Mouse (Mus musculus) heart, postnatal 0 days (tissue): ENCODE measurements around the gene Zcchc3. TPM values are rescaled to one million over a fixed set of nuclear protein-coding genes. Genes with fewer than 3 reads are reported as not detected.

Experiments used
- ATAC-seq: fragments of 200-750 bp; cut with Nextera tagmentation; 2 replicates; pipeline ENCODE4 v1.8.0; 2017; ENCODE audit warnings: low read depth, moderate number of reproducible peaks, moderate library complexity; ENCODE audit not compliant: insufficient read depth
- DNase-seq: peaks from one replicate; pipeline ENCODE4 v3.0.0-alpha.2; 2016; ENCODE audit warnings: low spot score
- H3K27ac ChIP-seq: fragments of 300-500 bp; sonication (generic); 2 replicates; pipeline ENCODE4 v1.5.1; 2014; ENCODE audit warnings: low read depth, mild to moderate bottlenecking
- H3K27me3 ChIP-seq: fragments of 300-500 bp; sonication (generic); 2 replicates; pipeline ENCODE4 v1.6.1; 2014; ENCODE audit warnings: low read length, mixed read lengths; ENCODE audit not compliant: control insufficient read depth, insufficient read depth
- H3K36me3 ChIP-seq: fragments of 300-500 bp; sonication (generic); replicated peaks from 2 replicates; pipeline ENCODE4 v1.6.1; 2014; ENCODE audit warnings: low read length, mixed read lengths; ENCODE audit not compliant: control insufficient read depth, insufficient read depth
- H3K4me1 ChIP-seq: fragments of 300-500 bp; sonication (generic); 2 replicates; pipeline ENCODE4 v1.6.1; 2014; ENCODE audit warnings: antibody characterized with exemption; ENCODE audit not compliant: control insufficient read depth, insufficient read depth
- H3K4me2 ChIP-seq: fragments of 300-500 bp; sonication (generic); 2 replicates; pipeline ENCODE4 v1.6.1; 2014; ENCODE audit warnings: low read depth, mild to moderate bottlenecking, low read length, moderate library complexity
- H3K4me3 ChIP-seq: fragments of 300-500 bp; sonication (generic); 2 replicates; pipeline ENCODE4 v1.5.1; 2014; ENCODE audit warnings: low read depth, low read length
- H3K9ac ChIP-seq: fragments of 300-500 bp; sonication (generic); replicated peaks from 2 replicates; pipeline ENCODE4 v1.6.1; 2014; ENCODE audit warnings: low read depth, low read length, mixed read lengths
- H3K9me3 ChIP-seq: fragments of 300-500 bp; sonication (generic); replicated peaks from 2 replicates; pipeline ENCODE4 v1.6.1; 2016; ENCODE audit warnings: low read length; ENCODE audit not compliant: control insufficient read depth
- CTCF ChIP-seq: IDR thresholded peaks from 2 replicates; pipeline ENCODE4 v1.5.1; 2016; ENCODE audit warnings: antibody characterized with exemption, control low read depth, low read depth
- EP300 ChIP-seq: IDR thresholded peaks from 2 replicates; pipeline ENCODE4 v1.6.1; 2016; ENCODE audit warnings: antibody characterized with exemption, low read depth
- WGBS: fragments of 180-500 bp; shearing (Covaris S2); extraction: QIAGEN DNeasy Blood & Tissue Kit; methylation state at CpG from one replicate; pipeline ENCODE4 v1.1.7; 2014; 5-methylcytosine and 5-hydroxymethylcytosine counted together
- polyA plus RNA-seq: library from polyadenylated mRNA; unstranded; fragments of >200 nt; fragmentation: Nextera tagmentation; extraction: Ambion mirVana; gene quantifications from 2 replicates; pipeline ENCODE4 v1.2.1, GENCODE M21; 2015
- total RNA-seq: library from RNA; depleted of rRNA; stranded (reverse); fragments of >200 nt; gene quantifications from 2 replicates; pipeline ENCODE4 v1.2.3, GENCODE M21; 2014; ENCODE audit warnings: low replicate concordance

Zcchc3 gene
- total and polyA plus RNA-seq, 2 experiments from 2014 or later, result 20.6 to 27.2 TPM

GRCm38 (mm10) chr2:152397680-152398435 lies 17.0 kb downstream of the Zcchc3 start, which contains the start of gene Sox12:
Gene Sox12, minus strand, starts transcription at chr2:152398063.
- H3K4me2 ChIP-seq, result peak within 1 kb of the TSS; percentile 90
- ATAC-seq (peak; percentile 62), DNase-seq (peak; percentile 94)
- H3K9me3 ChIP-seq, result no peaks in the 10 kb centered on the region
- H3K4me3 ChIP-seq, result peak within 1 kb of the TSS; percentile 96
- TF ChIP-seq EP300 (peak; percentile 41; the same call in 1 of the 2 replicates), CTCF (no peak)
- no peaks in the 10 kb centered on the region for H3K36me3 ChIP-seq
- peak within 1 kb of the TSS; percentile 98 for H3K27ac ChIP-seq
- peaks cover 9% of the 10 kb centered on the region; the same call in 1 of the 2 replicates for H3K4me1 ChIP-seq
- peak within 1 kb of the TSS; percentile 96 for H3K9ac ChIP-seq
- under 1% methylated on average over 64 of the region's 104 CpGs for WGBS
- H3K27me3 ChIP-seq, result no peaks in the 10 kb centered on the region

- peak overlapping the region; percentile 96 for H3K4me3 ChIP-seq
- H3K4me2 ChIP-seq, result peak overlapping the region; percentile 90
- no peak for TF ChIP-seq CTCF
- no peak; the same call in 1 of the 2 replicates for TF ChIP-seq EP300
- H3K9ac ChIP-seq, result peak overlapping the region; percentile 96
- WGBS, result under 1% methylated on average over 68 of the region's 77 CpGs
- DNase-seq (peak; percentile 83), ATAC-seq (peak; percentile 17)
- H3K4me1 ChIP-seq, result peaks cover 9% of the 10 kb centered on the region; the same call in 1 of the 2 replicates
- H3K9me3 ChIP-seq, result no peaks in the 10 kb centered on the region
- no peaks in the 10 kb centered on the region for H3K36me3 ChIP-seq
- H3K27ac ChIP-seq, result peak overlapping the region; percentile 98
- no peaks in the 10 kb centered on the region for H3K27me3 ChIP-seq
Measured at GRCm38 (mm10) chr2:152397004-152397589, 17.7 kb downstream of the Zcchc3 start.

GRCm38 (mm10) chr2:152396110-152397003 lies 18.5 kb downstream of the Zcchc3 start:
- Histone ChIP-seq H3K9ac (peak overlapping the region; percentile 96), H3K4me1 (peaks cover 9% of the 10 kb centered on the region; the same call in 1 of the 2 replicates), H3K27me3 (no peaks in the 10 kb centered on the region), H3K27ac (peak overlapping the region; percentile 98), H3K36me3 (no peaks in the 10 kb centered on the region), H3K4me2 (peak overlapping the region; percentile 90), H3K9me3 (no peaks in the 10 kb centered on the region), H3K4me3 (peak overlapping the region; percentile 96)
- WGBS, result under 1% methylated on average over 42 of the region's 46 CpGs
- peak; percentile 46 for TF ChIP-seq EP300
- TF ChIP-seq CTCF, result peak; percentile 72
- ATAC-seq (peak; percentile 54), DNase-seq (peak; percentile 96)

- WGBS, result 15% methylated on average over 13 of the region's 13 CpGs
- H3K4me1 ChIP-seq, result peaks cover 9% of the 10 kb centered on the region; the same call in 1 of the 2 replicates
- ATAC-seq (no peak), DNase-seq (no peak)
- H3K27ac ChIP-seq, result peak overlapping the region; percentile 98
- H3K4me2 ChIP-seq, result peak overlapping the region; percentile 90
- peak overlapping the region; percentile 96 for H3K4me3 ChIP-seq
- H3K36me3 ChIP-seq, result no peaks in the 10 kb centered on the region
- H3K27me3 ChIP-seq, result no peaks in the 10 kb centered on the region
- peak overlapping the region; percentile 96 for H3K9ac ChIP-seq
- no peak for TF ChIP-seq CTCF
- TF ChIP-seq EP300, result no peak
- H3K9me3 ChIP-seq, result no peaks in the 10 kb centered on the region
Measured at GRCm38 (mm10) chr2:152395271-152395920, 19.4 kb downstream of the Zcchc3 start.
